Mouse (Mus musculus) embryonic facial prominence, embryonic 14.5 days (tissue): Measurements from ENCODE around the gene Nol7. TPM values are rescaled to one million over a fixed set of nuclear protein-coding genes. Genes with fewer than 3 reads are reported as not detected.

Experiments used
- ATAC-seq: fragments of 200-750 bp; cut with Nextera tagmentation; 2 replicates; pipeline ENCODE4 v1.8.0; 2017; ENCODE audit warnings: low read depth, moderate number of reproducible peaks, moderate TSS enrichment
- DNase-seq: peaks from one replicate; pipeline ENCODE4 v3.0.0-alpha.2; 2015; ENCODE audit warnings: low spot score
- H3K27ac ChIP-seq: fragments of 300-500 bp; sonication (generic); replicated peaks from 2 replicates; pipeline ENCODE4 v1.5.1; 2014; ENCODE audit warnings: low read depth, mild to moderate bottlenecking, low read length, moderate library complexity
- H3K27me3 ChIP-seq: fragments of 300-500 bp; sonication (generic); replicated peaks from 2 replicates; pipeline ENCODE4 v1.6.1; 2014; ENCODE audit warnings: low read length; ENCODE audit not compliant: control insufficient read depth, insufficient read depth
- H3K36me3 ChIP-seq: fragments of 300-500 bp; sonication (generic); 2 replicates; pipeline ENCODE4 v1.6.1; 2014; ENCODE audit warnings: low read length, mixed read lengths; ENCODE audit not compliant: control insufficient read depth, insufficient read depth
- H3K4me1 ChIP-seq: fragments of 300-500 bp; sonication (generic); 2 replicates; pipeline ENCODE4 v1.6.1; 2014; ENCODE audit warnings: antibody characterized with exemption, low read length; ENCODE audit not compliant: control insufficient read depth, insufficient read depth
- H3K4me2 ChIP-seq: fragments of 300-500 bp; sonication (generic); 2 replicates; pipeline ENCODE4 v1.6.1; 2014; ENCODE audit warnings: low read depth, mild to moderate bottlenecking, low read length, moderate library complexity, mixed read lengths
- H3K4me3 ChIP-seq: fragments of 300-500 bp; sonication (generic); 2 replicates; pipeline ENCODE4 v1.5.1; 2014; ENCODE audit warnings: low read depth, mild to moderate bottlenecking, low read length
- H3K9ac ChIP-seq: fragments of 300-500 bp; sonication (generic); 2 replicates; pipeline ENCODE4 v1.6.1; 2014; ENCODE audit warnings: low read depth, mild to moderate bottlenecking, low read length, moderate library complexity, mixed read lengths
- H3K9me3 ChIP-seq: fragments of 300-500 bp; sonication (generic); 2 replicates; pipeline ENCODE4 v1.6.1; 2016; ENCODE audit warnings: low read length; ENCODE audit not compliant: control insufficient read depth
- WGBS: fragments of 180-500 bp; shearing (Covaris S2); extraction: QIAGEN DNeasy Blood & Tissue Kit; methylation state at CpG from one replicate; pipeline ENCODE4 v1.1.7; 2014; 5-methylcytosine and 5-hydroxymethylcytosine counted together
- polyA plus RNA-seq: library from polyadenylated mRNA; unstranded; fragments of >200 nt; fragmentation: Nextera tagmentation; extraction: Ambion mirVana; gene quantifications from 2 replicates; pipeline ENCODE4 v1.2.1, GENCODE M21; 2014

The Nol7 gene
- polyA plus RNA-seq, 1 experiment from 2014 or later: 145 TPM

DNA sequence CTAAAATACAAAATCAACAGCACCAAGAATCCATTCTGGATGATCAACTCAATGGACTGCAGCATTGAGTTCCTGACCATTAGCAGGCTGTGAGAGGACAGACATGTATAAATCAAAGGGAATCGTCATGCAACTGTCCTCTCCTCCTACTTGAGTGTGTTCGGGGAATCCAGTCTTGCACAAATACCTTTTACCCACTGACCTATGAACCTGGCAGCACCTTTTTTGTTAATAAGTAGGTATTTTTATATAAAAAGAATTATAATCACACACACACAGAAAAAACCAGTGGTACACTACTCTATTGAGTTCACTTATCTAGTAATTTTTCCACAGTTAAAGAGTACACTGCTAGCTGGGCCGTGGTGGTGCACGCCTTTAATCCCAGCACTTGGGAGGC is 45.5 kb downstream of the Nol7 start:
- Histone ChIP-seq H3K27ac (no peak overlapping the region), H3K36me3 (no peaks in the 10 kb centered on the region), H3K4me3 (no peak overlapping the region), H3K4me1 (peaks cover 11% of the 10 kb centered on the region; the same call in 1 of the 2 replicates), H3K27me3 (no peaks in the 10 kb centered on the region), H3K9me3 (no peaks in the 10 kb centered on the region), H3K9ac (no peak overlapping the region), H3K4me2 (no peak overlapping the region)
- DNase-seq (no peak), ATAC-seq (no peak)
- 92% methylated on average over 4 of the region's 4 CpGs for WGBS

DNA sequence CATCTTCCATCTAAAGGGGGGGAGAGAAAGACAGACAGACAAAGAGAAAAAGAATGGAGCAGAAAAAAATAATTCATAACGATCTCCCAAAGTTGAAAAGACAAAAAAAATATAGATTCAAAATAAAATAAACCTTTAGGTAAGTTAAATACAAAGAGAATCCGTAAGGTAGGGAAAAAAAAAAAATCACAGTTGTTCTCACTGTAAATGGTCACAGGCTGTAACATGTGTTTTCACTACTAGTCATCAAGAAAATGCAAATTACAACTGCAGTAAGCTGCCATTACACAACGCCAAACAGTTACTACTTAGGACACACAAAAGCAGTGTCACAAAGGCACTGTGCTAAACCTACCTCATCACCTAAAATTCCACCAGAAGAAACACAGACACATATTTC is 46.5 kb downstream of the Nol7 start:
- Histone ChIP-seq H3K27me3 (no peaks in the 10 kb centered on the region), H3K9me3 (no peaks in the 10 kb centered on the region), H3K4me1 (peaks cover 11% of the 10 kb centered on the region; the same call in 1 of the 2 replicates), H3K27ac (no peak overlapping the region), H3K4me2 (no peak overlapping the region), H3K9ac (no peak overlapping the region), H3K36me3 (no peaks in the 10 kb centered on the region), H3K4me3 (no peak overlapping the region)
- DNase-seq (no peak), ATAC-seq (no peak)
- 82% methylated on average over 3 of the region's 3 CpGs for WGBS

DNA sequence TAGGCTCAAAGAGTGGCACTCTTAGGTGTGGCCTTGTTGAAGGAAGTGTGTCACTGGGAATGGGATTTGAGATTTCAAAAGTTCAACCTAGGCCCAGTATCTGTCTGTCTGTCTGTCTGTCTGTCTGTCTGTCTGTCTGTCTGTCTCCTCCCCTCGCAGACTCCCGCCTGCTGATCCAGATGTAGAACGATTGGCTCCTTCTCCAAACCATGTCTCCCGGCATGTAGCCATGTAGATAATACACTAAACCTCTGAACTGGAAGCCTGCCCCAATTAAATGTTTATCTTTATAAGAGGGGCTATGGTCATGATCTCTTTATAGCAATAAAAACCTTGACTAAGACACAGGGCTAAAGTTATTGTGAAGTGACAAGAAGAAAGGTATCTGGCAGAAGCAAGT is 47.6 kb downstream of the Nol7 start:
- Histone ChIP-seq H3K9ac (no peak overlapping the region), H3K27ac (no peak overlapping the region), H3K9me3 (no peaks in the 10 kb centered on the region), H3K4me3 (no peak overlapping the region), H3K36me3 (no peaks in the 10 kb centered on the region), H3K4me2 (no peak overlapping the region), H3K27me3 (no peaks in the 10 kb centered on the region), H3K4me1 (peaks cover 11% of the 10 kb centered on the region; the same call in 1 of the 2 replicates)
- ATAC-seq: no peak
- 94% methylated on average over 4 of the region's 4 CpGs for WGBS
- DNase-seq: no peak

DNA sequence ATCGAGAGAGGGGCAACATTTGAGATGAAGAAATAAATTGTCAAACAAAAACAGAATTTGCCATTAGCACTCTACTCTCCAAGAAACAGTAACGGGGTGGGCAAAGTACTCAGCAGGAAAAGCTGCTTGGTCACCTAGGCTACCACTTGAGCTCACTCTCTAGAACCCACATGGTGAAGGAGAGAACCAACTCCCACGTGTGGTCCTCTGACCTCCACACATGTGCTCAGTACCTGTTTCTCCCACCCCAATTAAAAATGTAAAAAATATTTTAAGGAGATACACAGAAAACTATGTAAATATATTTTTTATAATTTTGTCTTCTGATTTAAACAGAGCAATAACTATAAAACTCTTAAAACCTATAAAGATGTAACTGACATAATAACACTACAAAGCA is 49.5 kb downstream of the Nol7 start:
- no peak overlapping the region for H3K4me3 ChIP-seq
- no peaks in the 10 kb centered on the region for H3K27me3 ChIP-seq
- H3K9me3 ChIP-seq: no peaks in the 10 kb centered on the region
- ATAC-seq: no peak
- no peak for DNase-seq
- peaks cover 9% of the 10 kb centered on the region; the same call in 1 of the 2 replicates for H3K4me1 ChIP-seq
- H3K9ac ChIP-seq: no peak overlapping the region
- H3K4me2 ChIP-seq: no peak overlapping the region
- H3K36me3 ChIP-seq: no peaks in the 10 kb centered on the region
- WGBS: 72% methylated on average over 3 of the region's 3 CpGs
- H3K27ac ChIP-seq: no peak overlapping the region

DNA sequence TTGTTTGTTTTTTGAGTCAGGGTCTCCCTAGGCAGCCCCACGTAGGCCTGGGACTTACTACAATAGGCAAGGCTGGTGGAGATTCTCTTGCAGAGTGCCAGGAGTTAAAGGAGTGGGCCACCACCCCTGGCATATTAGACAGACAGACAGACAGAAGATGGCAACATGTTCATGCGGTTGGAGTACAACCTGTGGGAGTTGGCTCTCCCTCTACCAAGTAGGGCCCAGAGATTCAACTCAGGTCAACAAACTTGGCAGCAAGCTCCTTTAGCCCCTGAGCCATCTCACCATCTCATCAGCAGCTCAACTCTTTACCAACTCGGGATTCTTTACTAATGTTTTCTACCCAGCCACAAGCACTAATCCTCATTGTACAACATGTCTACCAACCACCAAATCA is 52.5 kb downstream of the Nol7 start:
- 83% methylated on average over 3 of the region's 3 CpGs for WGBS
- no peaks in the 10 kb centered on the region for H3K27me3 ChIP-seq
- no peaks in the 10 kb centered on the region for H3K9me3 ChIP-seq
- DNase-seq (no peak), ATAC-seq (no peak)
- peaks cover 6% of the 10 kb centered on the region; the same call in 1 of the 2 replicates for H3K4me1 ChIP-seq
- no peak overlapping the region for H3K4me2 ChIP-seq
- H3K4me3 ChIP-seq: no peak overlapping the region
- 0 out of 2 replicates have a peak, but pooled peaks cover 4% of the 10 kb centered on the region for H3K36me3 ChIP-seq
- H3K9ac ChIP-seq: no peak overlapping the region
- H3K27ac ChIP-seq: no peak overlapping the region

DNA sequence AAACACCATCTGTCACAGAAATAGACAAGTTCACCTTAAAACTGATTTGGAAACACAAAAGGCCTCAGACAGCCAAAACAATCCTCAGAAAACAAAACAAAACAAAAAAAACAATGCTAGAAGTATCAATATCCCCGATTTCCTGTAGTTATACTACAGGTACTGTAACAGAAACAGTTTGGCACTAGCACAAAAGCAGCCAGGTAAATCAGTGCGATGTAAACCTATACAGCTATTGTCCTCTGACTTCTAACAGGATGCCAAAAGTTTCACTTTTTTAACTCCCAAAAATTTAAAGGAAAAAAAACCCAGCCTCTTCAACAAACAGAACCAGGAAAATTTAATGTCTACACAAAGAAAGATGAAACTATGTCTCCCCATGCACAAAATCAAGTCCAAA is 54.0 kb downstream of the Nol7 start:
- ATAC-seq (no peak), DNase-seq (no peak)
- H3K9me3 ChIP-seq: no peaks in the 10 kb centered on the region
- H3K36me3 ChIP-seq: 0 out of 2 replicates have a peak, but pooled peaks cover 4% of the 10 kb centered on the region
- no peaks in the 10 kb centered on the region for H3K27me3 ChIP-seq
- no peak overlapping the region for H3K27ac ChIP-seq
- H3K4me2 ChIP-seq: no peak overlapping the region
- 83% methylated on average over 2 of the region's 2 CpGs for WGBS
- no peak overlapping the region for H3K9ac ChIP-seq
- H3K4me1 ChIP-seq: 0 out of 2 replicates have a peak, but pooled peaks cover under 1% of the 10 kb centered on the region
- H3K4me3 ChIP-seq: no peak overlapping the region

DNA sequence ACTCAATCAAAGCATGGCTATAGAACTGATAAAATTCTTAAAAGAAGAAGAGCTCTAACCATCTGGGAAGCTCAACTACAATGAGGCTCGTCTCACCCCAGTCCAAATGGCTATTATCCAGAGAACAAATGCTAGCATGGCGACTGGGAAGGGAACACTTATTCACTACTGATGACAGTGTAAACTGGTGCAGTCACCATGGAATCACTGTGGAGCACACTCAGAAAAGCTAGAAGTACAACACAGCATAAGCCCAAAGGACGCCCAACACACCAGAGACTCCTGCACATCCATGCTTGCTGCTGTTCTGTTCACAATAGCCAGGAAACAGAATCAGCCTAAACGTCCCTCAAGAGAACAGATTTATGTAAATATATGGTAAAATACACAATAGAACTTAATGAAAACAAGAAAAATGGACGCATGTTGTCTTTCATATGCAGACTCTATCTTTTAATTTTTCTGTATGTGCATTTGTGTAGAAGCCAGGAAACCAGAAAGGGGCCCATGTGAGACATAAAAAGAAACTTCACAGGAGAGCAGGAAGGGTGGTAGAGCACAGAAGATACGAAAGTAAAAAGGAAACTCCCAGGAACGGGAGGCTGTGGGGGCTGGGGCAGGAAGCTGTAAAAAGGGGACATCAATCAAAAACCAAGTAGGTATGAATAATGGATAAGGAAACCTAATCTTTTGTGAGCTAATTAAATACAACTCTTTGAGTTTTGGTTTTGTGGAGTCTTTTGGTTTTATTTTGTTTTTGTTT is 54.8 kb downstream of the Nol7 start:
- no peaks in the 10 kb centered on the region for H3K27me3 ChIP-seq
- H3K4me3 ChIP-seq: no peak overlapping the region
- no peak overlapping the region for H3K4me2 ChIP-seq
- ATAC-seq (no peak), DNase-seq (no peak)
- 0 out of 2 replicates have a peak, but pooled peaks cover 4% of the 10 kb centered on the region for H3K36me3 ChIP-seq
- no peaks in the 10 kb centered on the region for H3K9me3 ChIP-seq
- no peak overlapping the region for H3K27ac ChIP-seq
- 50% methylated on average over 7 of the region's 7 CpGs for WGBS
- no peaks in the 10 kb centered on the region for H3K4me1 ChIP-seq
- no peak overlapping the region for H3K9ac ChIP-seq

DNA sequence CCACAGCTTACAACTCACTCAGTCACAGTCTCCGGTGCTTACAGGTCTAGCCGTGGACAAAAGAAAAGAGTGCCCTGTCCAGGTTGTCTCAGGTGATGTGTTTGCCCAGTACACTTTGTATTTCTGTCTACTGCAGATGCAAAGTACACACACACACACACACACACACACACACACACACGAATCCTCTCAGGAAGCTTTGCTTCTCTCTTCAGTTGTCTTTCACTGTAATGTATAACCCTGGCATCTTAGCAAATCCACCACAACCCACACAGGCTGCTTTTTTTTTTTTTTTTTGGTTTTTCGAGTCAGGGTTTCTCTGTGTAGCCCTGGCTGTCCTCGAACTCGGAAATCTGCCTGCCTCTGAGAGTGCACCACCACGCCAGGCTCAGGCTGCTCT is 56.2 kb downstream of the Nol7 start:
- Histone ChIP-seq H3K9me3 (no peaks in the 10 kb centered on the region), H3K27me3 (no peaks in the 10 kb centered on the region), H3K4me2 (no peak overlapping the region), H3K27ac (no peak overlapping the region), H3K4me3 (no peak overlapping the region), H3K9ac (no peak overlapping the region), H3K4me1 (no peaks in the 10 kb centered on the region), H3K36me3 (0 out of 2 replicates have a peak, but pooled peaks cover 4% of the 10 kb centered on the region)
- DNase-seq (no peak), ATAC-seq (no peak)
- 86% methylated on average over 7 of the region's 7 CpGs for WGBS
